Mouse (Mus musculus) liver, adult 2 months (tissue): ENCODE data around the gene Polr1e.

Source experiments
- CTCF ChIP-seq: fragments of 200-500 bp; IDR thresholded peaks from 2 replicates; pipeline ENCODE4 v1.5.1; 2011; ENCODE audit warnings: low read depth, low read length, control low read depth
- POLR2A ChIP-seq: fragments of 200-500 bp; IDR thresholded peaks from 2 replicates; pipeline ENCODE4 v1.6.1; 2011; ENCODE audit warnings: low read length, control low read depth; ENCODE audit not compliant: insufficient read depth; ENCODE audit errors: extremely low read depth

- TF ChIP-seq POLR2A (no peak), CTCF (no peak)
Measured at GRCm38 (mm10) chr4:45046679-45047078, 28.3 kb downstream of the Polr1e start.
